Mouse (Mus musculus): Measurements from ENCODE around the gene Hs6st1. TPM values are rescaled to one million over a fixed set of nuclear protein-coding genes. Genes with fewer than 3 reads are reported as not detected.

The Hs6st1 gene
- total and polyA plus RNA-seq, 2 experiments, result 40.2 to 110 TPM

- Histone ChIP-seq H3K36me3 (ENCODE audit: control insufficient read depth, insufficient read depth, low read length) (no peaks in the 10 kb centered on the region), H3K79me2 (ENCODE audit: control insufficient read depth, insufficient read depth, low read length) (no peaks in the 10 kb centered on the region), H3K27ac (replicated peaks; ENCODE audit: insufficient read depth, low read depth, low read length) (no peak overlapping the region), H3K9ac (ENCODE audit: low read depth, low read length) (no peak overlapping the region), H3K27me3 (ENCODE audit: control insufficient read depth, insufficient read depth, low read length) (no peaks in the 10 kb centered on the region), H3K4me1 (ENCODE audit: control insufficient read depth, insufficient read depth, low read length) (no peaks in the 10 kb centered on the region), H3K4me3 (ENCODE audit: insufficient read depth, low read depth, low read length) (no peak overlapping the region)
- WGBS, result 88% methylated on average over 4 of the region's 4 CpGs
- TF ChIP-seq CTCF (IDR thresholded peaks at IDR 0.05; ENCODE audit: low read depth, low read length), result no peak
- TF ChIP-seq POLR2A (IDR thresholded peaks at IDR 0.05; ENCODE audit: extremely low read depth, insufficient read depth, low read length), result no peak
- no peak for DNase-seq (ENCODE audit: extremely low read depth, low read depth, low spot score)
Observed at GRCm38 (mm10) chr1:36119426-36119825, 51.2 kb downstream of the Hs6st1 start.

DNA sequence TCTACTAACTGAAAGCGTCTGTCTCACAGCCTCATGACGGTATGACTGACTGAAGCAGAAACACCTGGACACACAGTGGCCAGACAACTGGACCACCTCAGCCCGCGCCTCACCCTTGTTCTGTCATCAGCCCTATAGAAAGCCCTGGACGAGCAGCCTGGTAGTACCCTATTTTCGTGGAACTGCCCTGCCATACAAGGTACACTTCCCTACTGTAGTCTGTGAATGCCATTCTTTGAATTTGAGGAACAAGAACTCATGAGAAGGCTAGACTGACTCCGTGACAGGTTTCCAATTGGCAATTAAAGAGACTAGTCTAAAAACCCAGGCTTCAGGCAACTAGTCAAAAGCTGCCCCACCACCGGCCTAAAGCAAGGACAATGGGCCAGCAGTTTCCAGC lies 53.0 kb downstream of the Hs6st1 start:
- H3K27ac ChIP-seq (replicated peaks; ENCODE audit: insufficient read depth, low read depth, low read length), result no peak overlapping the region
- H3K4me3 ChIP-seq (ENCODE audit: insufficient read depth, low read depth, low read length), result no peak overlapping the region
- no peaks in the 10 kb centered on the region for H3K4me1 ChIP-seq (ENCODE audit: control insufficient read depth, insufficient read depth, low read length)
- H3K9ac ChIP-seq (ENCODE audit: low read depth, low read length), result no peak overlapping the region
- no peaks in the 10 kb centered on the region for H3K79me2 ChIP-seq (ENCODE audit: control insufficient read depth, insufficient read depth, low read length)
- no peaks in the 10 kb centered on the region for H3K36me3 ChIP-seq (ENCODE audit: control insufficient read depth, insufficient read depth, low read length)
- no peak for DNase-seq (ENCODE audit: extremely low read depth, low read depth, low spot score)
- no peaks in the 10 kb centered on the region for H3K27me3 ChIP-seq (ENCODE audit: control insufficient read depth, insufficient read depth, low read length)
- 94% methylated on average over 8 of the region's 8 CpGs for WGBS
- TF ChIP-seq CTCF (IDR thresholded peaks at IDR 0.05; ENCODE audit: low read depth, low read length) (no peak), POLR2A (IDR thresholded peaks at IDR 0.05; ENCODE audit: extremely low read depth, insufficient read depth, low read length) (no peak)

- Histone ChIP-seq H3K36me3 (ENCODE audit: control insufficient read depth, insufficient read depth, low read length) (no peaks in the 10 kb centered on the region), H3K9ac (ENCODE audit: low read depth, low read length) (no peak overlapping the region), H3K4me1 (ENCODE audit: control insufficient read depth, insufficient read depth, low read length) (0 out of 2 replicates have a peak, but pooled peaks cover 2% of the 10 kb centered on the region), H3K4me3 (ENCODE audit: insufficient read depth, low read depth, low read length) (no peak overlapping the region), H3K79me2 (ENCODE audit: control insufficient read depth, insufficient read depth, low read length) (no peaks in the 10 kb centered on the region), H3K27me3 (ENCODE audit: control insufficient read depth, insufficient read depth, low read length) (no peaks in the 10 kb centered on the region), H3K27ac (replicated peaks; ENCODE audit: insufficient read depth, low read depth, low read length) (0 out of 2 replicates have a peak overlapping the region, but pooled peaks have one; percentile 11)
- WGBS, result 80% methylated on average over 7 of the region's 7 CpGs
- TF ChIP-seq POLR2A (IDR thresholded peaks at IDR 0.05; ENCODE audit: extremely low read depth, insufficient read depth, low read length) (no peak), CTCF (IDR thresholded peaks at IDR 0.05; ENCODE audit: low read depth, low read length) (no peak)
- DNase-seq (ENCODE audit: extremely low read depth, low read depth, low spot score), result no peak
Observed at GRCm38 (mm10) chr1:36125076-36125475, 56.9 kb downstream of the Hs6st1 start.

DNA sequence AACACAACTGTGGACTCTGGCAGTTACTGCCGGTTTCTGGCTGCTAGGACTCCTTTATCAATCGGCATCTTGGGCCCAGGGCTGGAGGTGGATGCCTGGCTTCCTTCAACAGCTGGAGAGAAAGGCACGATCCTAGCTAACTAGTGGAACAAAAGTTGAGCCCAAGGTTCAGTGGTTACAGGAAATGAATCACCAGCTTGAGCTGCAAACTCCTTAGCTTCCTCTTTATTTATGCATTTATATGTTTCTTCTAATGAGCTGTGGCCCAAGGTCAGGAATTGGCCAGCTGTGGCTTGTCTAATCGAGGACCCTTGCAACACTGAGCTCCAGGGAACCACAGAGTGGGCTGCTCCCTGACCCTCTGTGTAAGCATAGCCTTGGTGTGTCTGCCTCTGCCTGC lies 60.9 kb downstream of the Hs6st1 start:
- TF ChIP-seq CTCF (IDR thresholded peaks at IDR 0.05; ENCODE audit: low read depth, low read length) (no peak), POLR2A (IDR thresholded peaks at IDR 0.05; ENCODE audit: extremely low read depth, insufficient read depth, low read length) (no peak)
- no peaks in the 10 kb centered on the region for H3K79me2 ChIP-seq (ENCODE audit: control insufficient read depth, insufficient read depth, low read length)
- H3K27ac ChIP-seq (replicated peaks; ENCODE audit: insufficient read depth, low read depth, low read length), result peak overlapping the region; percentile 7; the same call in 1 of the 2 replicates
- no peak overlapping the region for H3K4me3 ChIP-seq (ENCODE audit: insufficient read depth, low read depth, low read length)
- 0 out of 2 replicates have a peak, but pooled peaks cover 2% of the 10 kb centered on the region for H3K4me1 ChIP-seq (ENCODE audit: control insufficient read depth, insufficient read depth, low read length)
- no peak overlapping the region for H3K9ac ChIP-seq (ENCODE audit: low read depth, low read length)
- DNase-seq (ENCODE audit: extremely low read depth, low read depth, low spot score), result peak; percentile 39
- H3K36me3 ChIP-seq (ENCODE audit: control insufficient read depth, insufficient read depth, low read length), result no peaks in the 10 kb centered on the region
- WGBS, result 60% methylated on average over 4 of the region's 4 CpGs
- H3K27me3 ChIP-seq (ENCODE audit: control insufficient read depth, insufficient read depth, low read length), result no peaks in the 10 kb centered on the region

DNA sequence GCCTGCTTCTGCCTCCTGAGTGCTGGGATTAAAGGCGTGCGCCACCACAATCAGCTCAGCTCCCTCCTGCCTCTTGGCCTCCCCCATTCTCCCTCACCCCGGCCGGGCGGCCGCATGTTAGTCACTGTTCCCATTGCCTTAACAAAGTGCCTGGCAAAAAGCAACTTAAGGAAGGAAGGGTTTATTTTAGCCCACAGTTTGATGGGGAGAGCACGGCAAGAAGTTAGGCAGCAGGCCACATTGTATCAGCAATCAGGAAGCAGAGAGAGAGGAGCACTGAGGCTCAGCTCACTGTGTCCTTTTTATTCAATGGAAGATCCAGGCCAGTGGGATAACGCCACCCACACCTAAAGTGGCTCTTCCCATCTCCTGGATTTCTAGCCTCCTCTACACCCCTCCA lies 61.7 kb downstream of the Hs6st1 start:
- Histone ChIP-seq H3K4me1 (ENCODE audit: control insufficient read depth, insufficient read depth, low read length) (0 out of 2 replicates have a peak, but pooled peaks cover 2% of the 10 kb centered on the region), H3K4me3 (ENCODE audit: insufficient read depth, low read depth, low read length) (no peak overlapping the region), H3K9ac (ENCODE audit: low read depth, low read length) (no peak overlapping the region), H3K36me3 (ENCODE audit: control insufficient read depth, insufficient read depth, low read length) (no peaks in the 10 kb centered on the region), H3K79me2 (ENCODE audit: control insufficient read depth, insufficient read depth, low read length) (no peaks in the 10 kb centered on the region), H3K27me3 (ENCODE audit: control insufficient read depth, insufficient read depth, low read length) (no peaks in the 10 kb centered on the region), H3K27ac (replicated peaks; ENCODE audit: insufficient read depth, low read depth, low read length) (no peak overlapping the region)
- 91% methylated on average over 8 of the region's 8 CpGs for WGBS
- TF ChIP-seq CTCF (IDR thresholded peaks at IDR 0.05; ENCODE audit: low read depth, low read length) (no peak), POLR2A (IDR thresholded peaks at IDR 0.05; ENCODE audit: extremely low read depth, insufficient read depth, low read length) (no peak)
- no peak for DNase-seq (ENCODE audit: extremely low read depth, low read depth, low spot score)

GRCm38 (mm10) chr1:36130307-36131035 lies 62.3 kb downstream of the Hs6st1 start:
- H3K79me2 ChIP-seq (ENCODE audit: control insufficient read depth, insufficient read depth, low read length), result no peaks in the 10 kb centered on the region
- 78% methylated on average over 4 of the region's 4 CpGs for WGBS
- H3K4me3 ChIP-seq (ENCODE audit: insufficient read depth, low read depth, low read length), result no peak overlapping the region
- H3K36me3 ChIP-seq (ENCODE audit: control insufficient read depth, insufficient read depth, low read length), result no peaks in the 10 kb centered on the region
- no peak for DNase-seq (ENCODE audit: extremely low read depth, low read depth, low spot score)
- no peak overlapping the region for H3K9ac ChIP-seq (ENCODE audit: low read depth, low read length)
- H3K27me3 ChIP-seq (ENCODE audit: control insufficient read depth, insufficient read depth, low read length), result no peaks in the 10 kb centered on the region
- 0 out of 2 replicates have a peak, but pooled peaks cover 2% of the 10 kb centered on the region for H3K4me1 ChIP-seq (ENCODE audit: control insufficient read depth, insufficient read depth, low read length)
- TF ChIP-seq CTCF (IDR thresholded peaks at IDR 0.05; ENCODE audit: low read depth, low read length) (no peak), POLR2A (IDR thresholded peaks at IDR 0.05; ENCODE audit: extremely low read depth, insufficient read depth, low read length) (no peak)
- H3K27ac ChIP-seq (replicated peaks; ENCODE audit: insufficient read depth, low read depth, low read length), result no peak overlapping the region
